Mouse (Mus musculus) brain, embryonic 14.5 days (tissue): ENCODE measurements at regions not wholly inside any gene's neighbourhood (a gene's known extent, or its start where the extent isn't known, plus 50 kb on each side); places are given as distances from the start of the nearest gene placed in this dataset.

ENCODE experiments used
- CTCF ChIP-seq: fragments of 200-500 bp; IDR thresholded peaks from 2 replicates; pipeline ENCODE4 v1.5.1; 2012; ENCODE audit warnings: inconsistent platforms, mild to moderate bottlenecking, moderate library complexity, borderline replicate concordance; ENCODE audit not compliant: insufficient read depth, insufficient read length; ENCODE audit errors: extremely low read depth
- POLR2A ChIP-seq: fragments of 200-500 bp; IDR thresholded peaks from 2 replicates; pipeline ENCODE4 v1.6.1; 2012; ENCODE audit warnings: mild to moderate bottlenecking, inconsistent platforms, borderline replicate concordance; ENCODE audit not compliant: poor library complexity, insufficient read depth, insufficient read length, severe bottlenecking; ENCODE audit errors: extremely low read depth

DNA sequence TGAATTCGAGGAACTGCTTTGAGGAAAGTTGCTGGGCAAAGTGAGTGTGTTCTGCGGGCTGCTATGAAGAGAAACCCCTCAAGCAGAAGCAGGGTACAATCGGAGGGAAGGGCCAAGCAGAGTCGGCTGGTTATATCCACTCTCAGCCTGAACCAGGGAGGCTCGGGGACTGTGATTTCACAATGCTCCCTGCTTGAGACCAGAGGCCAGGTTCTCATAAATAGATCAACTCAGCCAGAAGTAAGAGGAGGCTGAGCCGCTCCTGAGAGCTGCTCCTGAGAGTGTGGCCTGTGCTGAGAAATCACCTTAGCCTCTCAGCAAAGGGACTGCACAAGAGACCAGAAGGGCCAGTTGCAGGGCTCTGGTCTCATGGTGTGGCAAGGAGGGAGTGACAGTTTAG is 149.6 kb downstream of the Tfap2c start:
- no peak for TF ChIP-seq CTCF
- no peak for TF ChIP-seq POLR2A
